Mouse (Mus musculus) forebrain, embryonic 14.5 days (tissue): ENCODE results near the gene Psd. TPM values are rescaled to one million over a fixed set of nuclear protein-coding genes. Genes with fewer than 3 reads are reported as not detected.

Experiments
- ATAC-seq: fragments of 200-750 bp; cut with Nextera tagmentation; 2 replicates; pipeline ENCODE4 v1.8.0; 2017; ENCODE audit warnings: mild to moderate bottlenecking, moderate library complexity
- DNase-seq: peaks from one replicate; pipeline ENCODE4 v3.0.0-alpha.2; 2015; ENCODE audit warnings: low spot score
- H3K27ac ChIP-seq: fragments of 300-500 bp; sonication (generic); 2 replicates; pipeline ENCODE4 v1.5.1; 2014; ENCODE audit warnings: low read depth, mild to moderate bottlenecking, control low read depth, low read length, moderate library complexity
- H3K27me3 ChIP-seq: fragments of 300-500 bp; sonication (generic); replicated peaks from 2 replicates; pipeline ENCODE4 v1.6.1; 2014; ENCODE audit warnings: low read length, control low read depth, mixed read lengths; ENCODE audit not compliant: control insufficient read depth, insufficient read depth
- H3K36me3 ChIP-seq: fragments of 300-500 bp; sonication (generic); 2 replicates; pipeline ENCODE4 v1.6.1; 2014; ENCODE audit warnings: low read length, control low read depth; ENCODE audit not compliant: control insufficient read depth, insufficient read depth
- H3K4me1 ChIP-seq: fragments of 300-500 bp; sonication (generic); 2 replicates; pipeline ENCODE4 v1.6.1; 2014; ENCODE audit warnings: antibody characterized with exemption, low read length, control low read depth; ENCODE audit not compliant: control insufficient read depth, insufficient read depth
- H3K4me2 ChIP-seq: fragments of 300-500 bp; sonication (generic); 2 replicates; pipeline ENCODE4 v1.6.1; 2014; ENCODE audit warnings: mild to moderate bottlenecking, control low read depth, low read length
- H3K4me3 ChIP-seq: fragments of 300-500 bp; sonication (generic); 2 replicates; pipeline ENCODE4 v1.5.1; 2014; ENCODE audit warnings: low read depth, low read length, control low read depth
- H3K9ac ChIP-seq: fragments of 300-500 bp; sonication (generic); 2 replicates; pipeline ENCODE4 v1.6.1; 2014; ENCODE audit warnings: mild to moderate bottlenecking, low read length, control low read depth, moderate library complexity
- H3K9me3 ChIP-seq: fragments of 300-500 bp; sonication (generic); replicated peaks from 2 replicates; pipeline ENCODE4 v1.6.1; 2016; ENCODE audit warnings: low read length, control low read depth, mixed read lengths; ENCODE audit not compliant: control insufficient read depth
- WGBS: fragments of 180-500 bp; shearing (Covaris S2); extraction: QIAGEN DNeasy Blood & Tissue Kit; methylation state at CpG from one replicate; pipeline ENCODE4 v1.1.7; 2014; 5-methylcytosine and 5-hydroxymethylcytosine counted together
- polyA plus RNA-seq: library from polyadenylated mRNA; unstranded; fragments of >200 nt; fragmentation: Nextera tagmentation; extraction: Ambion mirVana; gene quantifications from 2 replicates; pipeline ENCODE4 v1.2.1, GENCODE M21; 2014

Psd gene
- polyA plus RNA-seq, 1 experiment from 2014 or later = 68.7 TPM

DNA sequence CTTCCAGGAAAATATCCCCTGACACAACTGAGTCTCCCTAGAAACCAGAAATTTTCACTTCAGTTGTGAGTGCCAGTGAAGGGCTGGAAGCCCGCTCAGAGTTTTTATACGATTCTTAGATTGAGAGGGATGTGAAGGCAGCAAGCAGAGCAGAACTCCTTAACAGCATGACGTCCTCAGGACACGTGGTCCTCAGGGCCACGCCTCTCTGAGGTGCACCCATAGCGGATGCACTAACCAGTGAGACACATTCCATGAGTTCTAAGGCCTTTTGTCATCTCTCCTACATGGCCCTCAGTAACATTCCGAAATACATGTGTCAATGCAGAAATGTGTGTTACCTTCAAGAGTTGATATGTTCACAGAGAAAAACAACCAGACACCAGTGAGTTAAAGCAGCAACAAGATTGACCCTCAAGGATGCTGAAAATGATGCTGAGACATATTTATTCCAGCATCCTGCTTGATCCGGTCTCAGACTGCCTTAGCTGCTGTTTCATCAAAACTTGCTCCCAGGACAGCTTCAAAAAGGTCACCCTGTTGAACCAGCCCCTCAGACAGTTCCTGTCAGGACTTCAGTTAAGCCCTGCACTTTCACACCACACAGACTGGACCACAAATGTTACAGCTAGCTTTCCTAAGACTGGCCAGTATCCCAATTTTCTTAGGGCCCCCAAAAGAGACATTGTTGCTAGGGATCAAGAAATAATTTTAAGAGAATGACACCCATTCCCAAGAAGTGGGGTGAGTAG lies 26.5 kb downstream of the Psd start:
- Histone ChIP-seq H3K27me3 (peaks cover 7% of the 10 kb centered on the region; the same call in 1 of the 2 replicates), H3K9me3 (no peaks in the 10 kb centered on the region), H3K27ac (no peak overlapping the region), H3K4me3 (no peak overlapping the region), H3K4me1 (peaks cover 8% of the 10 kb centered on the region), H3K9ac (no peak overlapping the region), H3K4me2 (no peak overlapping the region), H3K36me3 (no peaks in the 10 kb centered on the region)
- DNase-seq = no peak
- WGBS = 39% methylated on average over 8 of the region's 8 CpGs
- no peak for ATAC-seq

DNA sequence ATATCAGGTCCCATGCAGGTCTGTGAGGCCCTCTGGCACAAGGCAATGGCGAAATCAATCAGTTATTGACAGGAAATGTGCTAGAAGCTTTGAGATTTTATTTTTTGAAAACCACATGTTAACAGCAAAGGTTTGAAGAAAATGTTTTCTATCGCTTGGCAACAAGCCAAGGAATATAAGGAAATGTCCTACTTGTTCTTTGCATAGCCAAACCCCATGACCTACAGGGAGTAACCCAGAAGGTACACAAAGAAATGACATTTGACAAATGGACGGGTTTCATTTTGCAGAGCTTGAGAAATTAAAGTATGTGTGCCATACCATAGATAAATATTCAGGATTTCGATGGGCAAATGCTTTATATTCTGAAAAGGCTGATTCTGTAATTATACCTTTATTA lies 30.0 kb downstream of the Psd start:
- Histone ChIP-seq H3K9ac (no peak overlapping the region), H3K9me3 (no peaks in the 10 kb centered on the region), H3K27ac (no peak overlapping the region), H3K4me3 (no peak overlapping the region), H3K4me1 (no peaks in the 10 kb centered on the region), H3K4me2 (no peak overlapping the region), H3K27me3 (no peaks in the 10 kb centered on the region), H3K36me3 (no peaks in the 10 kb centered on the region)
- no peak for DNase-seq
- 70% methylated on average over 4 of the region's 4 CpGs for WGBS
- no peak for ATAC-seq

DNA sequence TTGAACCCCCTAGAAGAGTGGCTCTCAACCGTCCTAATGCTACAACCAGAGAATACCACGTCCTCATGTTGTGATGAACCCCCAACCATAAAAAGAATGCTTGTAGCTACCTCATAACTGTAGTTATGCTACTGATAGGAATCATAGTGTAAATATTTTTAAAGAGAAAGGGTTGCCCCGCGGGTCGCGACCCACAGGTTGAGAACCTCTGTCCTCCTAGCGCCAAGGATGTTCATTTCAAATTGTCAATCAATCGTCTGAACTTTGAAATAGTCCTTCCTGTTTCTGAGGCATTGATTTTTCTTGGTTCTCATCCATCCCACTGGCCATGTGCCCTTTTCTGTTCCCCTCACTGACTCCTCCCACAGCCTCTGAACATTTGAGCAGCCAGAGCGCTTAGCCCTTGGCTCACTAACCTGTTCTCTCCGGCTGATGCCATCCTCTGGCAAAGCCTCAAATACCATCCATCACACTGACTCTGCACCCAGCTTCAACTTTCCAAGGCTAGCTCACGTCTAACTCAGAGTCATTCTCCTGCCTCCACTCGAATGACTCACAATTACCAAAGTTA lies 36.3 kb downstream of the Psd start:
- Histone ChIP-seq H3K4me2 (no peak overlapping the region), H3K27me3 (no peaks in the 10 kb centered on the region), H3K27ac (no peak overlapping the region), H3K9me3 (no peaks in the 10 kb centered on the region), H3K4me1 (no peaks in the 10 kb centered on the region), H3K9ac (no peak overlapping the region), H3K36me3 (peaks cover 13% of the 10 kb centered on the region), H3K4me3 (no peak overlapping the region)
- DNase-seq (no peak), ATAC-seq (no peak)
- WGBS = 75% methylated on average over 12 of the region's 12 CpGs

DNA sequence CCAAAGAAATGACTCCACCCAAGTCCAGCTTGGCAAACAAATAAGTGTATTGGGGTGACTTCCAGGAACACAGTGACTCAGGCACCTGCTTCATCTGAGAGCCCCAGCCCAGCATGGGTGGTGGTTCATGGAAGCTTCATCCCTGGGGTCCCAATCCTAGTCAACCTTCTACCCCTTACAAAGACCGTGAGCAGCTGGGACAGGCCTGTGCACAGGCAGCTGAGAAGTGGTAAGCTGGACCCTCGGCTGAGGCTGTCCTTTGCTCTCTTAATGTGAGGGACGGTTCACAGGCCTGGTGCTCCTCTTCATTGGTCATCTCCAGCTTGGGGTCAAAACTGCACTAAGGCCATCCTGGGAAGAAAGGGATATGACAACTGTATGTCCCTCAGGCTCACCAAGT lies 39.4 kb downstream of the Psd start:
- Histone ChIP-seq H3K4me2 (no peak overlapping the region), H3K36me3 (peaks cover 43% of the 10 kb centered on the region), H3K4me1 (no peaks in the 10 kb centered on the region), H3K9me3 (no peaks in the 10 kb centered on the region), H3K4me3 (no peak overlapping the region), H3K27ac (no peak overlapping the region), H3K9ac (no peak overlapping the region), H3K27me3 (no peaks in the 10 kb centered on the region)
- ATAC-seq = no peak
- no peak for DNase-seq
- WGBS = 87% methylated on average over 3 of the region's 3 CpGs

DNA sequence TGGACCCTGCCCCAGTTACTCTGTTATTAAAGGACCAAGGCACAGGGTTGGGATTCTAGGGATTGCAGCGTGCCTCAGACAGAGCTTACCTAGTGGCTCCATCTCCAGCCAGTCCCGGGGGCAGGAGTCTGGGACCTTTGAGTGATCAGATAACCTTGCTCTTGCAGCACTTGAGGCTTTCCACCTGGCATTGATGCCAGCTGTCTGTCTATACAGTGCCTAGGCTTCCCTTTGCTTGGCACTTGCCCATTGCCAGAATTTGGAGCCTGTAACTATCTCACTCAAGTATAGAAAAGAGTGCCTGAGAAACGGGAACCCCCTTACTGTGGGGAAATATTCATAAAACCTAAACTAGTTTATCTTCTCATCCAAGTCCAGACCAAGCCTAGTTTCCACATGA lies 40.0 kb downstream of the Psd start:
- H3K36me3 ChIP-seq = peaks cover 49% of the 10 kb centered on the region

DNA sequence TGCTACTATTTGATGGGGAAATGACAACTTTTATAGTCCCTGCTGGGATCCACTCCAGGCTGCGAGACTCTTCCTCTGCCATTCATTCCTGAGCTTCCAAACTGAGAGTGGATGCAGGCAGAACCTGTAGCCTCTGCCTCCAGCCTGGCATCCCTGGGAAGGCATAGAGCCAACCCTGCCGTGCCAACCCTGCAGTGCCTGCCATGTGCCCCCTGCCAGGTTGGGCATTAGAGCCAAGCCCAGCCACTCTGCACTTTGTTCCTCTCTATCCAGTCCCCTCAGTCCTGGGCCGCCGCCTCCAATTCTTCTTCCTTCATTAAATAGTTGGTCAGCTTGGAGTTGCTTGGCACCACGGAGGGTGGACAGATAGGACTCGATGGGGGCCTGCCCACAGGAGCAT lies 40.9 kb downstream of the Psd start:
- no peaks in the 10 kb centered on the region for H3K9me3 ChIP-seq
- no peak overlapping the region for H3K4me3 ChIP-seq
- no peak overlapping the region for H3K27ac ChIP-seq
- no peak for DNase-seq
- ATAC-seq = no peak
- H3K27me3 ChIP-seq = no peaks in the 10 kb centered on the region
- H3K9ac ChIP-seq = no peak overlapping the region
- H3K4me2 ChIP-seq = no peak overlapping the region
- 87% methylated on average over 6 of the region's 6 CpGs for WGBS
- peaks cover 56% of the 10 kb centered on the region for H3K36me3 ChIP-seq
- no peaks in the 10 kb centered on the region for H3K4me1 ChIP-seq

More for the DNA sequence above, 40.0 kb downstream of the Psd start:
- H3K9me3 ChIP-seq = no peaks in the 10 kb centered on the region
- DNase-seq (no peak), ATAC-seq (no peak)
- H3K9ac ChIP-seq = no peak overlapping the region
- H3K4me1 ChIP-seq = no peaks in the 10 kb centered on the region
- no peak overlapping the region for H3K4me2 ChIP-seq
- H3K27ac ChIP-seq = no peak overlapping the region
- H3K27me3 ChIP-seq = no peaks in the 10 kb centered on the region
- H3K4me3 ChIP-seq = no peak overlapping the region
- 94% methylated on average over 3 of the region's 3 CpGs for WGBS

DNA sequence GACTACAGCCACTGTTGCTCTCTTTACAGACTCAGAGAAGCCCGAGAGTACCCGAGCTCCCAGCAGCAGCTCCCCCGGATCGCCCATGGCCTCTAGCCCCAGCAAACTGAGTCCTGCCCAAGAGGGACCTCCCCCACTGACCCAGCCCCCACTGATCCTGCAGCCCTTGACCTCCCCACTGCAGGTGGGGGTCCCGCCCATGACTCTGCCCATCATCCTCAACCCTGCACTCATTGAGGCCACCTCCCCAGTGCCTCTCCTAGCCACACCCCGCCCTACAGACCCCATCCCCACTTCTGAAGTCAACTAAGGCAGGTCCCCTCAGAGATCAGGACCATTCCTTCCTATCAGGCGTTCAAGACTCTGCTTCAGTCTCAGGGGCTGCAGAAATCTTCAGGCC lies 41.3 kb downstream of the Psd start:
- no peak overlapping the region for H3K4me3 ChIP-seq
- H3K36me3 ChIP-seq = peaks cover 61% of the 10 kb centered on the region
- no peaks in the 10 kb centered on the region for H3K9me3 ChIP-seq
- no peak overlapping the region for H3K4me2 ChIP-seq
- 92% methylated on average over 7 of the region's 7 CpGs for WGBS
- ATAC-seq (no peak), DNase-seq (no peak)
- no peak overlapping the region for H3K27ac ChIP-seq
- no peak overlapping the region for H3K9ac ChIP-seq
- H3K27me3 ChIP-seq = no peaks in the 10 kb centered on the region
- no peaks in the 10 kb centered on the region for H3K4me1 ChIP-seq

DNA sequence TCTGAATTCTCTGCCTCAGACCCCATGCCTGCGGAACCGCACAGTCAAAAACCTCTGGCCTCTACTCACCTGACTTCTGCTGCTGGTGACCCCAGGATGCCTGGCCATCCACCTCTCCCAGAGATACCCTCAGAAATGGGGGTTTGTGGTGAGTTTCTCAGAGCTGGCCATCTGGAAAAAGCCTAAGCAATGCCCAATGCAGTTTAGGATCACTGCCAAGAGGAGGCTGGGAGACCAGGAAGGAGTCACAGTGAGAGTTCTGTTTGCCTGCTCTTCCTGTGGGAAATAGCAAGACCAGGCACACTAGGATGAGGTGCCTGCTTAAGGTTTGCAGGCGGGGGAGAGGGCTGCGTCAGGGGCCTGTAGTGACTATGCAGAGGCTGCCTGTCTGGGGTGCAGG lies 42.3 kb downstream of the Psd start:
- no peak overlapping the region for H3K27ac ChIP-seq
- no peak for DNase-seq
- no peaks in the 10 kb centered on the region for H3K4me1 ChIP-seq
- 91% methylated on average over 4 of the region's 4 CpGs for WGBS
- no peak for ATAC-seq
- H3K9me3 ChIP-seq = no peaks in the 10 kb centered on the region
- H3K36me3 ChIP-seq = peaks cover 70% of the 10 kb centered on the region
- H3K4me3 ChIP-seq = no peak overlapping the region
- no peak overlapping the region for H3K9ac ChIP-seq
- H3K4me2 ChIP-seq = no peak overlapping the region
- H3K27me3 ChIP-seq = no peaks in the 10 kb centered on the region

DNA sequence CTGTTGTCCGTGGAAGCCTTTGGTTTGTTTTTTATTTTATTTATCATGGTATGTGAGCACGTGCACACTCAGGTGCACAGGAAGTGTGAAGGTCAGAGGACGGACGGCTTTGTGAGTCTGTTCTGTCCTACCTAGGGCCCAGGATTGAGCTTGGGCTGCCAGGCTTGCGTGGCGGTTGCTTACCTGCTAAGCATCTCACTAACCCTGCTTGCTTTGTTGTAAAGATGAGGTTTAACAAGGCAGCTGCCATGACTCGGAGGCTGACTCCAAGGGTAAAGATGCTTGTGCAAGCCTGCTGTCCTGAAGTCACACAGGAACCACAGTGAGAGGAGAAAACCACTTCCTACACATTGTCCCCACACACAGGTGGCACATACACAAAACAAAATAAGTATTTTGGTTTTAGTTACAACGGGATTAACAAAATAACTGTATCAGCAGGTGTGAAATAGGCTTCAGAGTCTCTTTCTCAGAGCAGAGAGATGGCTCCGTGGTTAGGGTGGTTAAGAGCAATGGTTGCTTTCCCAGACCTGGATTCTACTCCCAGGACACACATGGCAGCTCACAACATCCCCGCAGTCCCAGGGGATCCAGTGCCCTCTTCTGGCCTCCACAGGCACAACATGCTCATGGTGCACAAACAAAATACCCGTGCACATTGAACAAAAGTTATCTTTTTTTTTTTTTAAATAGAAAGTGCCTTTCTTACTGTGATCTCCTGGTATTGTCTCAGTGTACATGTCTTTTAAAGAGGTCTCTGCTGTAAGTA lies 44.7 kb downstream of the Psd start:
- no peaks in the 10 kb centered on the region for H3K9me3 ChIP-seq
- no peaks in the 10 kb centered on the region for H3K4me1 ChIP-seq
- H3K27ac ChIP-seq = no peak overlapping the region
- no peak for DNase-seq
- H3K36me3 ChIP-seq = peaks cover 82% of the 10 kb centered on the region
- WGBS = 95% methylated on average over 11 of the region's 11 CpGs
- no peak overlapping the region for H3K9ac ChIP-seq
- H3K27me3 ChIP-seq = no peaks in the 10 kb centered on the region
- H3K4me3 ChIP-seq = no peak overlapping the region
- ATAC-seq = no peak
- no peak overlapping the region for H3K4me2 ChIP-seq
